Mouse (Mus musculus): ENCODE results near the gene Zscan18. TPM values are rescaled to one million over a fixed set of nuclear protein-coding genes. Genes with fewer than 3 reads are reported as not detected.

Gene Zscan18
- polyA plus RNA-seq (2012; rRNA removed) (11.9 and 12.1 TPM in 2 replicates), polyA plus RNA-seq (2014; fragmentation: Nextera tagmentation; extraction: Ambion mirVana) (11.0 and 13.0 TPM in 2 replicates)

DNA sequence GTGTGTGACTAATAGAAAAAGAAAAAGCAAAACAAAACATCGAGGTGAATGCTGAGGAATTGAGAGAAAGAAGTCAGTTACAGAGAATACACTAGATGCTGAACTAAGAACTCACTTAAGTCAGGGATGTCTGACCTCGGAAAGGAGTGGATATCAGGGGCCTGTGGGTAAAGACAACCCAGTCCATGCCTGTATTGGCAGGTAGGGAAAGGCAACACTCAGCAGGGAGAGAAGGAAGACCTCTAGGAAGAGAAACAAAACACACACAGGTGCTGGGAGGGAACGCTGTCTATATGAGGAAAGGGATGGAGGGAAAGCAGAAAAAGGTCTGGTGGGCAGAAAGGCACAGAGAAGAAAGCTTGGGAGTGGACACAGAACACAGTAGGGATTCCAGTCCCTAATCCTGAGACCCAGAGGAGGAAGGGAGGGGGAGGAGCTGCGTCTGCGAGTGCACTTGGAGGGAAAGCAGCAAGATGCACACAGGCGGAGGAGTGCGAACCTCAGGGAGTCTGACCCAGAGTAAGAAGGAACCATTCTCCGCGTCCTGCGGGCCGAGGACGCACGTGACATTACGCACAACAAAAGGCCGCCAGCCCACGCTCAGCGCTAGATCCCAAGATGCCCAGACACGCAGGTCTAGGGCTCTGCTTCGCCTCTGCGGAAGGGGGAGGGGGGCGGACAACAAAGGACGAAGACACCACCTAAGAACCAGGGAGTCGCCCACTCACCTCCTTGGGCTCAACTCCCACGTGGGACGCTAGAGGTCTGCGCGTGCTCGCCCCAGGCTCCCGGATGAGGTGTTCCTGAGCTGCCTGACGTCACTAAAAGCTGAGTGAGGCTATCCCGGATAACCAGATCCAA is at the start of gene Zscan18:
TSS of gene Zscan18 (minus strand) at position 770 of the 861 bp plus-strand sequence.
- TF ChIP-seq POLR2A (IDR thresholded peaks at IDR 0.05; ENCODE audit: borderline replicate concordance, extremely low read depth, insufficient read depth, insufficient read length), result no peak
- H3K36me3 ChIP-seq (ENCODE audit: control insufficient read depth, insufficient read depth, low read length), result peaks cover 21% of the 10 kb centered on the region
- WGBS, result 9% methylated on average over 30 of the region's 31 CpGs
- no peaks in the 10 kb centered on the region for H3K27me3 ChIP-seq (ENCODE audit: control insufficient read depth, insufficient read depth, low read length)
- peak within 1 kb of the TSS; percentile 81 for H3K9ac ChIP-seq (ENCODE audit: low read depth, low read length, severe bottlenecking)
- ATAC-seq (ENCODE audit: low FRiP score, low read depth), result peak; percentile 94
- H3K4me2 ChIP-seq (replicated peaks; ENCODE audit: low read depth, low read length, severe bottlenecking), result peak within 1 kb of the TSS; percentile 71
- peak; percentile 85 for DNase-seq (ENCODE audit: low spot score)
- H3K4me1 ChIP-seq (ENCODE audit: control insufficient read depth, insufficient read depth, low read length), result 0 out of 2 replicates have a peak, but pooled peaks cover 5% of the 10 kb centered on the region
- H3K9me3 ChIP-seq (ENCODE audit: control insufficient read depth, low read length), result no peaks in the 10 kb centered on the region
- H3K4me3 ChIP-seq (replicated peaks; ENCODE audit: low read length), result peak within 1 kb of the TSS; percentile 55
- peak within 1 kb of the TSS; percentile 83 for H3K27ac ChIP-seq (replicated peaks; ENCODE audit: low read depth, low read length)

DNA sequence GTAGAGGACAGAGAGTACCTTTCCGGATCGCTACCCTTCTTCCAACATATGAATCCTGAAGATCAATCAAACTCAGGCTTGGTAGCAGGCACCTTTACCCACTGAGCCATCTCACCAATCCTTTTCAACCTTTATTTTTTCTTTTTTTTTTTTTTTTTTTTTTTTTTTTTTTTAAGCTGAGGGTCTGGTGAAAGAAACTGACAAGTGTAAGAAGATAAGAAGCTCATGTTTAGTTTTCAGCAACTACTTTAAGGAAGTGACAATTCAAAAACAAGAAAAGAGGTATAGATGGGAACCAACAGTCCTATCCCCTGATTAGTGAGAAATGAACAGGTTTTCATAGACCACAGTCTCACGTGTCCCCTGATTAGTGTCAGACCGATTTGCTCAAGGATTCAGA is 32.3 kb upstream of the Zscan18 start:
- no peaks in the 10 kb centered on the region for H3K4me1 ChIP-seq (ENCODE audit: control insufficient read depth, insufficient read depth, low read length)
- H3K27ac ChIP-seq (replicated peaks; ENCODE audit: low read depth, low read length), result no peak overlapping the region
- ATAC-seq (ENCODE audit: low FRiP score, low read depth) (no peak), DNase-seq (ENCODE audit: low spot score) (no peak)
- H3K9ac ChIP-seq (ENCODE audit: low read depth, low read length, severe bottlenecking), result no peak overlapping the region
- no peaks in the 10 kb centered on the region for H3K27me3 ChIP-seq (ENCODE audit: control insufficient read depth, insufficient read depth, low read length)
- peak overlapping the region; percentile 64 for H3K4me3 ChIP-seq (replicated peaks; ENCODE audit: low read length)
- H3K9me3 ChIP-seq (ENCODE audit: control insufficient read depth, low read length), result peaks cover 50% of the 10 kb centered on the region
- no peak for TF ChIP-seq POLR2A (IDR thresholded peaks at IDR 0.05; ENCODE audit: borderline replicate concordance, extremely low read depth, insufficient read depth, insufficient read length)
- peak overlapping the region; percentile 58 for H3K4me2 ChIP-seq (replicated peaks; ENCODE audit: low read depth, low read length, severe bottlenecking)
- H3K36me3 ChIP-seq (ENCODE audit: control insufficient read depth, insufficient read depth, low read length), result peaks cover 46% of the 10 kb centered on the region
- 97% methylated on average over 4 of the region's 4 CpGs for WGBS

DNA sequence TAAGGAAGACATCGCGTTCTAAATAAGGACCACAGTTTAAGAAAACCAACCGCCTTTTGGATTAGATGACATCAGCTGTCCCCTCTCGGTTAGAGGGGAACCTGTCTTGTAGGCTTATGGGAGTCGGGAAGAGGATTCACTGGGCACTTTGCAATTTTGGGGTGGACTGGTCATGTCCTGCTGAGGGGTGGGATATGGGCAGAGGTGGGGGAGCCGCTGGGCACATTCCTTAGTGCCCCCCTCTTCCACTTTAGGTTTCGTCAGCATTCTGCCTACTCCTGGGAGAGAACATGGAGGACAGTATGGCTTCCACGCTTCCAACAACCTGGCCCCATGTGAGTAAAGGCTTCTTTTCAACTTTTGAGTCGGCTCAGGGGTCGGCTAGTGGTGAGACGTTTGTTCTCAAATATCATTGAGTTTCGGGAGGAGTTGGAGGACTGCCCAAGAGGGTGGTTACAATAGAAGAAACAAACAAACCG is 31.8 kb upstream of the Zscan18 start:
- 40% methylated on average over 13 of the region's 13 CpGs for WGBS
- ATAC-seq (ENCODE audit: low FRiP score, low read depth) (peak; percentile 18; the same call in 1 of the 2 replicates), DNase-seq (ENCODE audit: low spot score) (peak; percentile 46)

DNA sequence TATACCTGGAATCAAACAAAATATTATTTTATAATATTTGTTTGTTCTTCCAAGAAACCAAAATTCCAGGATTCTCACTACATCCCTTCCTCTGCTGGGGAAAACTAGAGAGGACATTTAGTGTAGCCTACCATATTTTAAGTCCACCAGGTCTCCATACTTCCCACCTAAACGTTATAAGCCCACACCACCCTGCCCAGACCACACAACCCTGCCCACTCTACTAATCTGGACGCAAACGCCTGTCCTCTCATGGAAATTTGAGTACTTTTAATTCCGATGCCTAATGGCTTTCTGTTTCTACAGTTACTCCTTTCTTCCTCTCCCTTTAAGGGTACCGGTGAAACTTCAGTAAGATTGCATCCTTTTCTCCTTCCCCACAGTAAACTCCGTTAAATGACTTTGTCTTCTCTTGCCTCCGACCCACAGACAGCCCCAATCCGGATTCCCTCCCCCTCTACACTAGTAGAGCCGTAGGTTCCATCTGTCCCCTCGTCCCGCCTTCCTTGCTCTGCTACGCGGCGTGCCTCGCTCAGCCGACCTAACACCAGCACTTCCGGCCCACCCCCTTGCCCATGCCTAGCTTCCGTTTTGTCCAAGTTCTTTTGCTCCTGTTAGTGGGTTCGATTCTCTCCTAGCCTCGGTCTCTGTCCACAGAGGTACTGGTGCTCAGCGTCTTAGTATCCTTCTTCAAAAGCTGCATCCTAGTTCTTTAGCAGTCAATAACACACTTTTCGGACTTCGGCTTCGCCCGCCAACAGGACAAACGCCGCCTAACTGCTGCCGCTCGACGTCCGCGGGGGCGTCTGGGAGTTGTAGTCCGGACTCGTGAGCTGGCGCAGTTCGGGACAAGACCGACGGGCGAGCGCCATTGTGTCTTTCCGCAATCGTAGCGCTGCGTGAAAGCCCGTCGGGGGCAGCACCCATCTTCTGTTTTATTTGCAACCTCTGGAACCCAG is 31.0 kb upstream of the Zscan18 start, which contains the start of gene Zfp110:
TSS of gene Zfp110 (plus strand) at position 600 of the 959 bp plus-strand sequence.
- Histone ChIP-seq H3K9me3 (ENCODE audit: control insufficient read depth, low read length) (peaks cover 39% of the 10 kb centered on the region), H3K36me3 (ENCODE audit: control insufficient read depth, insufficient read depth, low read length) (peaks cover 34% of the 10 kb centered on the region), H3K4me1 (ENCODE audit: control insufficient read depth, insufficient read depth, low read length) (no peaks in the 10 kb centered on the region), H3K4me3 (replicated peaks; ENCODE audit: low read length) (peak within 1 kb of the TSS; percentile 64), H3K4me2 (replicated peaks; ENCODE audit: low read depth, low read length, severe bottlenecking) (peak within 1 kb of the TSS; percentile 58), H3K9ac (ENCODE audit: low read depth, low read length, severe bottlenecking) (peak within 1 kb of the TSS; percentile 80), H3K27ac (replicated peaks; ENCODE audit: low read depth, low read length) (peak within 1 kb of the TSS; percentile 69), H3K27me3 (ENCODE audit: control insufficient read depth, insufficient read depth, low read length) (no peaks in the 10 kb centered on the region)
- DNase-seq (ENCODE audit: low spot score), result peak; percentile 92
- peak; percentile 96 for ATAC-seq (ENCODE audit: low FRiP score, low read depth)
- TF ChIP-seq POLR2A (IDR thresholded peaks at IDR 0.05; ENCODE audit: borderline replicate concordance, extremely low read depth, insufficient read depth, insufficient read length), result peak; percentile 16; the same call in 1 of the 2 replicates
- WGBS, result 3% methylated on average over 47 of the region's 47 CpGs

More for the DNA sequence above, 31.8 kb upstream of the Zscan18 start:
- Histone ChIP-seq H3K9ac (ENCODE audit: low read depth, low read length, severe bottlenecking) (peak overlapping the region; percentile 80), H3K9me3 (ENCODE audit: control insufficient read depth, low read length) (peaks cover 45% of the 10 kb centered on the region), H3K27ac (replicated peaks; ENCODE audit: low read depth, low read length) (peak overlapping the region; percentile 69), H3K36me3 (ENCODE audit: control insufficient read depth, insufficient read depth, low read length) (peaks cover 41% of the 10 kb centered on the region), H3K4me1 (ENCODE audit: control insufficient read depth, insufficient read depth, low read length) (no peaks in the 10 kb centered on the region), H3K4me2 (replicated peaks; ENCODE audit: low read depth, low read length, severe bottlenecking) (peak overlapping the region; percentile 58), H3K4me3 (replicated peaks; ENCODE audit: low read length) (peak overlapping the region; percentile 64), H3K27me3 (ENCODE audit: control insufficient read depth, insufficient read depth, low read length) (no peaks in the 10 kb centered on the region)
- no peak for TF ChIP-seq POLR2A (IDR thresholded peaks at IDR 0.05; ENCODE audit: borderline replicate concordance, extremely low read depth, insufficient read depth, insufficient read length)

Data from limb, embryonic 14.5 days (tissue).